Mouse (Mus musculus): ENCODE results near the gene Cltb. TPM values are rescaled to one million over a fixed set of nuclear protein-coding genes. Genes with fewer than 3 reads are reported as not detected.
A peak's percentile ranks its signal among the peaks of the same experiment; 100 is the strongest.

The Cltb gene
- polyA plus RNA-seq, 1 experiment from 2014 or later, result 30.3 TPM

DNA sequence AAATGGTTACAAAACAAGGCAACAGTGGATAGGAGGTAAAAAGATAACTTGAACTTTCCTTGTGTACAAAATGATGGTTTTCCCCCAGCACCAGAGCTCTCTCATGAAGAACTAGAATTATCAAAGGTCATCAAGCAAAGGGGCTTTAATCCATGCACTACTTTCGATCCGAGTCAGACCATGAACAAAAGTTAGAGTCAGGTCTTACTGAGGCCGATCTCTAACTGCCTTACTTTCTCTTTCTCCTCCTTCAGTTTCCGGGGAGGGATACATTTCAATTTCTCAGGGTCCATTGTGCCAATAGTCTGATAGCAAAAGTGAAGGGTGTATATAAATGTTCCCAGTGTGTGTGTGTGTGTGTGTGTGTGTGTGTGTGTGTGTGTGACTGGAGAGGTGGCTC, 38.5 kb downstream of the Cltb start:
- Histone ChIP-seq H3K4me1 (peaks cover 23% of the 10 kb centered on the region), H3K27ac (no peak overlapping the region), H3K36me3 (peaks cover 15% of the 10 kb centered on the region), H3K9me3 (no peaks in the 10 kb centered on the region), H3K9ac (no peak overlapping the region), H3K27me3 (peaks cover 4% of the 10 kb centered on the region; the same call in 1 of the 2 replicates), H3K4me2 (replicated peaks) (no peak overlapping the region), H3K4me3 (no peak overlapping the region)
- ATAC-seq (ENCODE audit: low FRiP score, low read depth), result no peak
- 87% methylated on average over 4 of the region's 4 CpGs for WGBS

DNA sequence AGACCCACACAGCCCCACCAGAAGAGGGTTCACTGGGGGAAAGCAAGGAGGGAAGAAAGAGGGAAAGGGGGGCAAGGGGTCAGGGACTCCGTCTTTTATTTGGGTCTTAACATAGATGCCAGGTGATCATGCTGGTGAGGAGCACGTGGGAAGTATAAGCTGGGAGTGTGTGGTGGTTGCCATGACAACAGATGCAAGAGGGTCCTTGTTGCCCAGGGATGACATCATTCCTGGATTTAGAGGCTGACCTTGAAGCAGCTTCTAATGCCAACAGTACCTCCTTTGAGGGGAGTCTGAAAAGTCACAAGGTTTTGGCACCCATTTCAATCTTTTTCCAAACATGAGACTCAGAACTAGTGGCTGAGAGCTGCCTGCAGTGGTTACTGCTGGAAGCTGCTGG, 39.5 kb downstream of the Cltb start:
- no peak for ATAC-seq (ENCODE audit: low FRiP score, low read depth)
- Histone ChIP-seq H3K4me1 (peaks cover 15% of the 10 kb centered on the region), H3K9me3 (no peaks in the 10 kb centered on the region), H3K4me3 (no peak overlapping the region), H3K36me3 (peaks cover 5% of the 10 kb centered on the region), H3K4me2 (replicated peaks) (no peak overlapping the region), H3K27ac (no peak overlapping the region), H3K9ac (no peak overlapping the region), H3K27me3 (peaks cover 4% of the 10 kb centered on the region; the same call in 1 of the 2 replicates)
- 33% methylated on average over 2 of the region's 2 CpGs for WGBS

- WGBS, result 78% methylated on average over 4 of the region's 4 CpGs
Measured at GRCm38 (mm10) chr13:54570736-54571135, 40.4 kb downstream of the Cltb start.

DNA sequence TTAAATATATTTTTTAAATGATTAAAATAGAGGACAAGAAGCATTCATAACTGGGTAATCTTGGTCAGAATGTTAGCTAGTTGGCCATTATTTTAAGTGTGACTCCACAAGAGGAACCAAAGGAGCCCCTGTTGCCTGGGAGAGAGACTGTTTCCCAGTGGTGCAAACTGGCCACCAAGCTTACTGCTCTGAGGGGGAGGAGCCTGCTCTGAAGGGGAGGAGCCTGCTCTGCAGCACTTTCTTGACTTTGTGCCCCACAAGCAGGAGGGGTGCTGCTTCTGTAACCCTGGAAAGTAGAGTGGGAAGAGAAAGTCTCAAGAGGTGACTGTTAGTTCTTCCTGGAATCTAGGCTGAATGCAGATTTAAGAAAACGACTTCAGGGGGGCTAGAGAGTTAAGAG, 41.9 kb downstream of the Cltb start:
- Histone ChIP-seq H3K27me3 (peaks cover 4% of the 10 kb centered on the region; the same call in 1 of the 2 replicates), H3K4me1 (peaks cover 3% of the 10 kb centered on the region), H3K4me3 (no peak overlapping the region), H3K9me3 (no peaks in the 10 kb centered on the region), H3K4me2 (replicated peaks) (no peak overlapping the region), H3K36me3 (no peaks in the 10 kb centered on the region), H3K27ac (no peak overlapping the region), H3K9ac (no peak overlapping the region)
- 61% methylated on average over 1 of the region's 1 CpGs for WGBS
- ATAC-seq (ENCODE audit: low FRiP score, low read depth), result no peak

More at GRCm38 (mm10) chr13:54570736-54571135, 40.4 kb downstream of the Cltb start:
- Histone ChIP-seq H3K4me1 (peaks cover 6% of the 10 kb centered on the region), H3K9me3 (no peaks in the 10 kb centered on the region), H3K4me2 (replicated peaks) (no peak overlapping the region), H3K4me3 (no peak overlapping the region), H3K36me3 (no peaks in the 10 kb centered on the region), H3K27me3 (peaks cover 4% of the 10 kb centered on the region; the same call in 1 of the 2 replicates), H3K9ac (no peak overlapping the region), H3K27ac (no peak overlapping the region)
- no peak for ATAC-seq (ENCODE audit: low FRiP score, low read depth)

- ATAC-seq (ENCODE audit: low FRiP score, low read depth), result no peak
- Histone ChIP-seq H3K9me3 (no peaks in the 10 kb centered on the region), H3K4me1 (peaks cover 10% of the 10 kb centered on the region), H3K9ac (no peak overlapping the region), H3K27me3 (no peaks in the 10 kb centered on the region), H3K4me3 (no peak overlapping the region), H3K4me2 (replicated peaks) (no peak overlapping the region), H3K36me3 (0 out of 2 replicates have a peak, but pooled peaks cover 2% of the 10 kb centered on the region), H3K27ac (no peak overlapping the region)
- WGBS, result 42% methylated on average over 5 of the region's 5 CpGs
Measured at GRCm38 (mm10) chr13:54568380-54568779, 42.8 kb downstream of the Cltb start.

GRCm38 (mm10) chr13:54565594-54566345, 45.4 kb downstream of the Cltb start:
- 47% methylated on average over 8 of the region's 8 CpGs for WGBS
- H3K4me2 ChIP-seq (replicated peaks), result peak overlapping the region; percentile 93
- peak overlapping the region; percentile 77 for H3K4me3 ChIP-seq
- H3K4me1 ChIP-seq, result peaks cover 12% of the 10 kb centered on the region
- H3K36me3 ChIP-seq, result peaks cover 27% of the 10 kb centered on the region
- no peaks in the 10 kb centered on the region for H3K9me3 ChIP-seq
- H3K27ac ChIP-seq, result no peak overlapping the region
- ATAC-seq (ENCODE audit: low FRiP score, low read depth), result peak; percentile 54; the same call in 1 of the 2 replicates
- H3K9ac ChIP-seq, result peak overlapping the region; percentile 15; the same call in 1 of the 2 replicates
- H3K27me3 ChIP-seq, result no peaks in the 10 kb centered on the region

DNA sequence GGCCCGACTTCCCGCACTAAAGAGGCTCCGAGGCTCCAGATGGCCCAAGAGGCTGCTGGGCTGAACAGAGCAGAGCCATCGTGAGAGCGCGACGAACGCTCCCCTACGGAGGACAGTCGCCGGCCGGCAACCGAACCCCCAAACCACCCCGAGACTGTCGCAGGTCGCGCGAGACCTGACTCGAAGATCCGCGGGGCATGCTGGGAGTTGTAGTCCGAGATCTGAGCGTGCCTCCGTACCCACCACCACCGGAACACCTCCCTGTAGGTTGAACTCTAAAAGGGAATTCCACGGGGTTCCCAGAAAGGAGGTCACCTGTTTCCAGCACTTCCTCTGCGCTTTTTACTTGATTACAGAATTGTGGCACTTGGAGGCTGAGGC, 46.0 kb downstream of the Cltb start, which contains the start of gene 4833439L19Rik:
Gene 4833439L19Rik (minus strand): TSS at position 235 of the 381 bp plus-strand sequence.
- Histone ChIP-seq H3K36me3 (peaks cover 32% of the 10 kb centered on the region), H3K4me2 (replicated peaks) (peak within 1 kb of the TSS; percentile 93), H3K9ac (peak within 1 kb of the TSS; percentile 91), H3K4me3 (peak within 1 kb of the TSS; percentile 77), H3K9me3 (no peaks in the 10 kb centered on the region), H3K27ac (peak within 1 kb of the TSS; percentile 65), H3K4me1 (peaks cover 12% of the 10 kb centered on the region), H3K27me3 (no peaks in the 10 kb centered on the region)
- WGBS, result 0% methylated on average over 27 of the region's 27 CpGs
- ATAC-seq (ENCODE audit: low FRiP score, low read depth), result peak; percentile 97

GRCm38 (mm10) chr13:54564232-54565200, 46.6 kb downstream of the Cltb start:
- peak; percentile 60 for ATAC-seq (ENCODE audit: low FRiP score, low read depth)
- H3K27ac ChIP-seq, result peak overlapping the region; percentile 65
- WGBS, result 10% methylated on average over 45 of the region's 45 CpGs
- H3K4me2 ChIP-seq (replicated peaks), result peak overlapping the region; percentile 93
- peak overlapping the region; percentile 91 for H3K9ac ChIP-seq
- peaks cover 12% of the 10 kb centered on the region for H3K4me1 ChIP-seq
- no peaks in the 10 kb centered on the region for H3K27me3 ChIP-seq
- H3K9me3 ChIP-seq, result no peaks in the 10 kb centered on the region
- peak overlapping the region; percentile 77 for H3K4me3 ChIP-seq
- H3K36me3 ChIP-seq, result peaks cover 39% of the 10 kb centered on the region

DNA sequence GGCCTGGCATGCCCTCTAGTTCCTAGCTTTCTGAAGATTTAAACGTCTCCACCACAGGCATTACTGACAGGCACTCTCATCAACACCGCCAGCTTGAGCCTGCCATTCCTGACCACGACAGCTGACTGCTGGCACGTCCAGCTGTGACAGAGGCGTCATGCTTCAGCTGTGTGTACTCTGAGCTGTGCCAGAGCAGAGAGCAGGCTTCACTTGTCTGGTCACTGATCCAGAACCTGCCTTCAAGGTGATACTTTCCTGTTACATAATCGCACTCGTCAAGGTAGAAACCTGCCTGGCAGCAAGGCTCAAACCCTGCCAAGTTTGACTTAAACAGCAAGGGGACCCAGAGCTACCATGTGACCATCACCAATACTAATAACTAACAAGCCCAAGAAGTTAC, 48.6 kb downstream of the Cltb start:
- no peak overlapping the region for H3K9ac ChIP-seq
- WGBS, result 81% methylated on average over 7 of the region's 7 CpGs
- no peak overlapping the region for H3K4me3 ChIP-seq
- H3K4me2 ChIP-seq (replicated peaks), result no peak overlapping the region
- no peaks in the 10 kb centered on the region for H3K27me3 ChIP-seq
- H3K4me1 ChIP-seq, result peaks cover 12% of the 10 kb centered on the region
- H3K36me3 ChIP-seq, result peaks cover 59% of the 10 kb centered on the region
- H3K27ac ChIP-seq, result no peak overlapping the region
- no peak for ATAC-seq (ENCODE audit: low FRiP score, low read depth)
- H3K9me3 ChIP-seq, result no peaks in the 10 kb centered on the region

- Histone ChIP-seq H3K4me1 (peaks cover 12% of the 10 kb centered on the region), H3K27ac (no peak overlapping the region), H3K9me3 (no peaks in the 10 kb centered on the region), H3K9ac (no peak overlapping the region), H3K36me3 (peaks cover 78% of the 10 kb centered on the region), H3K27me3 (no peaks in the 10 kb centered on the region), H3K4me3 (no peak overlapping the region), H3K4me2 (replicated peaks) (no peak overlapping the region)
- WGBS, result 89% methylated on average over 7 of the region's 7 CpGs
- ATAC-seq (ENCODE audit: low FRiP score, low read depth), result no peak
Measured at GRCm38 (mm10) chr13:54560608-54561007, 50.5 kb downstream of the Cltb start.

- no peaks in the 10 kb centered on the region for H3K9me3 ChIP-seq
- no peak overlapping the region for H3K9ac ChIP-seq
- H3K4me1 ChIP-seq, result peaks cover 12% of the 10 kb centered on the region
- H3K4me3 ChIP-seq, result no peak overlapping the region
- no peak for ATAC-seq (ENCODE audit: low FRiP score, low read depth)
- 94% methylated on average over 2 of the region's 2 CpGs for WGBS
- H3K36me3 ChIP-seq, result peaks cover 86% of the 10 kb centered on the region
- H3K4me2 ChIP-seq (replicated peaks), result no peak overlapping the region
- H3K27me3 ChIP-seq, result no peaks in the 10 kb centered on the region
- H3K27ac ChIP-seq, result no peak overlapping the region
Measured at GRCm38 (mm10) chr13:54559656-54560055, 51.5 kb downstream of the Cltb start.

DNA sequence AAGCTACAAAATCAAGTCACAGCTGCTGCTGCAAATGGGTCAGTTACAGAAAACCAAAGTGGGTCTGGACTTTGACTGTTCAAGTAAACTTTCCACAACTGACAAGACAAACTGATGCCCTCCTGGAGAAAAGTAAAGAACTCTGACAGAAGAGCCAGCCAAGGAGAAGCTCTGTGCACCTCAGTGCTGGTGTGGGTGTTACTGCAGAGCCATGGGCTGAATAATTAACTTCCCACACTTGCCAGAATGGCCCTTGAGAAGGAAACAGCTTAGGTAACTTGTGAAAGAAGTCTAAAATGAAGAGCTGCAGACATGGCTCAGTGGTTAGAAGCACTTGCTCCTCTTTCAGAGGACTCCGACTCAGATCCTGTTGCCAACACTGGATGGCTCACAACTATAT, 53.5 kb downstream of the Cltb start:
- Histone ChIP-seq H3K4me3 (no peak overlapping the region), H3K27ac (no peak overlapping the region), H3K4me2 (replicated peaks) (no peak overlapping the region), H3K36me3 (peaks cover 95% of the 10 kb centered on the region), H3K9ac (no peak overlapping the region), H3K27me3 (no peaks in the 10 kb centered on the region), H3K9me3 (no peaks in the 10 kb centered on the region), H3K4me1 (no peaks in the 10 kb centered on the region)
- WGBS, result 97% methylated on average over 1 of the region's 1 CpGs
- ATAC-seq (ENCODE audit: low FRiP score, low read depth), result no peak

Measured in limb, embryonic 13.5 days (tissue).